Mouse (Mus musculus): ENCODE results near the gene Rasl11b.

- TF ChIP-seq CTCF (IDR thresholded peaks at IDR 0.05; ENCODE audit: low read depth, low read length) (no peak), EP300 (IDR thresholded peaks at IDR 0.05; ENCODE audit: insufficient read depth, low read depth, low read length) (no peak)
These were observed 4.7 kb downstream of the Rasl11b start for GRCm38 (mm10) chr5:74199793-74200192.
